Mouse (Mus musculus): ENCODE measurements around the gene Lrrc52. TPM values are rescaled to one million over a fixed set of nuclear protein-coding genes. Genes with fewer than 3 reads are reported as not detected.

Gene Lrrc52
- polyA plus RNA-seq, 1 experiment from 2014 or later, result 0.29 TPM

- no peak overlapping the region for H3K9ac ChIP-seq
- H3K4me1 ChIP-seq, result peaks cover 20% of the 10 kb centered on the region
- no peaks in the 10 kb centered on the region for H3K36me3 ChIP-seq
- 24% methylated on average over 4 of the region's 4 CpGs for WGBS
- no peak for ATAC-seq (ENCODE audit: extremely low read depth, insufficient number of reproducible peaks, low FRiP score, low TSS enrichment)
- 0 out of 2 replicates have a peak overlapping the region, but pooled peaks have one; percentile 10 for H3K27ac ChIP-seq (replicated peaks)
- H3K4me2 ChIP-seq, result no peak overlapping the region
- H3K9me3 ChIP-seq, result no peaks in the 10 kb centered on the region
- no peaks in the 10 kb centered on the region for H3K27me3 ChIP-seq (replicated peaks)
- H3K4me3 ChIP-seq, result no peak overlapping the region
Measured at GRCm38 (mm10) chr1:167473585-167473984, 7.0 kb upstream of the Lrrc52 start.

- no peak overlapping the region for H3K27ac ChIP-seq (replicated peaks)
- H3K9ac ChIP-seq, result no peak overlapping the region
- H3K36me3 ChIP-seq, result no peaks in the 10 kb centered on the region
- no peak overlapping the region for H3K4me3 ChIP-seq
- WGBS, result 64% methylated on average over 5 of the region's 5 CpGs
- H3K27me3 ChIP-seq (replicated peaks), result peaks cover 7% of the 10 kb centered on the region; the same call in 1 of the 2 replicates
- H3K4me1 ChIP-seq, result peaks cover 33% of the 10 kb centered on the region
- no peaks in the 10 kb centered on the region for H3K9me3 ChIP-seq
- no peak overlapping the region for H3K4me2 ChIP-seq
- ATAC-seq (ENCODE audit: extremely low read depth, insufficient number of reproducible peaks, low FRiP score, low TSS enrichment), result no peak
Measured at GRCm38 (mm10) chr1:167467916-167468315, 1.3 kb upstream of the Lrrc52 start.

GRCm38 (mm10) chr1:167457311-167457710 lies 9.3 kb downstream of the Lrrc52 start:
- WGBS, result 47% methylated on average over 3 of the region's 3 CpGs

GRCm38 (mm10) chr1:167453048-167453447 lies 13.5 kb downstream of the Lrrc52 start:
- Histone ChIP-seq H3K36me3 (no peaks in the 10 kb centered on the region), H3K9me3 (0 out of 2 replicates have a peak, but pooled peaks cover 5% of the 10 kb centered on the region), H3K27ac (replicated peaks) (no peak overlapping the region), H3K4me3 (no peak overlapping the region), H3K4me2 (no peak overlapping the region), H3K4me1 (no peaks in the 10 kb centered on the region), H3K27me3 (replicated peaks) (no peaks in the 10 kb centered on the region), H3K9ac (no peak overlapping the region)
- no peak for ATAC-seq (ENCODE audit: extremely low read depth, insufficient number of reproducible peaks, low FRiP score, low TSS enrichment)
- WGBS, result 67% methylated on average over 3 of the region's 3 CpGs

More at GRCm38 (mm10) chr1:167457311-167457710, 9.3 kb downstream of the Lrrc52 start:
- no peaks in the 10 kb centered on the region for H3K4me1 ChIP-seq
- H3K36me3 ChIP-seq, result no peaks in the 10 kb centered on the region
- no peak overlapping the region for H3K4me3 ChIP-seq
- 0 out of 2 replicates have a peak, but pooled peaks cover 5% of the 10 kb centered on the region for H3K9me3 ChIP-seq
- H3K4me2 ChIP-seq, result no peak overlapping the region
- no peak for ATAC-seq (ENCODE audit: extremely low read depth, insufficient number of reproducible peaks, low FRiP score, low TSS enrichment)
- H3K9ac ChIP-seq, result no peak overlapping the region
- H3K27me3 ChIP-seq (replicated peaks), result no peaks in the 10 kb centered on the region
- H3K27ac ChIP-seq (replicated peaks), result no peak overlapping the region

DNA sequence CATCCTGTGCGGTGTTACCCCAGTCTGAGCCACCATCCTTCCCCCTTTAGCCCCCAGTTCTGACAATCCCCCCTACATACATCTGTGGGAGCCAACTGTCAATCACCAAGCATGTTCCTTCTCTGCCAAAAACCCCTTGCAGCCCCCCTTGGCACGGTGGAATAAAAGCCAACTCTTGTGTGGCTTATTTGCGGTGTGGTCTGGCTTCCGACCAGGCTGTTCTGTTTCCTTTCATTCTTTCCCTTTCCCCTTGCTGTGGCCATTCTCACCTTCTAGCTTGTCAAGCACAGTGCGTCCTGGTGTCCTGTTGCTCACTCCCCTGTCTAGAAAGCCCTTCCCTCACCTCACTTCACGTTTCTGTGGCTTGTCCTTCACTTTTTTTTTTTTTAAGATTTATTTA lies 14.1 kb downstream of the Lrrc52 start:
- Histone ChIP-seq H3K36me3 (no peaks in the 10 kb centered on the region), H3K4me3 (no peak overlapping the region), H3K27ac (replicated peaks) (no peak overlapping the region), H3K9me3 (0 out of 2 replicates have a peak, but pooled peaks cover 5% of the 10 kb centered on the region), H3K4me1 (no peaks in the 10 kb centered on the region), H3K27me3 (replicated peaks) (no peaks in the 10 kb centered on the region), H3K4me2 (no peak overlapping the region), H3K9ac (no peak overlapping the region)
- 54% methylated on average over 6 of the region's 6 CpGs for whole genome bisulfite sequencing
- ATAC-seq (ENCODE audit: extremely low read depth, insufficient number of reproducible peaks, low FRiP score, low TSS enrichment), result no peak

GRCm38 (mm10) chr1:167448598-167448997 lies 18.0 kb downstream of the Lrrc52 start:
- 35% methylated on average over 7 of the region's 7 CpGs for WGBS
- Histone ChIP-seq H3K27ac (replicated peaks) (no peak overlapping the region), H3K4me1 (no peaks in the 10 kb centered on the region), H3K4me2 (no peak overlapping the region), H3K9ac (no peak overlapping the region), H3K9me3 (no peaks in the 10 kb centered on the region), H3K4me3 (no peak overlapping the region), H3K36me3 (no peaks in the 10 kb centered on the region), H3K27me3 (replicated peaks) (no peaks in the 10 kb centered on the region)
- ATAC-seq (ENCODE audit: extremely low read depth, insufficient number of reproducible peaks, low FRiP score, low TSS enrichment), result no peak

DNA sequence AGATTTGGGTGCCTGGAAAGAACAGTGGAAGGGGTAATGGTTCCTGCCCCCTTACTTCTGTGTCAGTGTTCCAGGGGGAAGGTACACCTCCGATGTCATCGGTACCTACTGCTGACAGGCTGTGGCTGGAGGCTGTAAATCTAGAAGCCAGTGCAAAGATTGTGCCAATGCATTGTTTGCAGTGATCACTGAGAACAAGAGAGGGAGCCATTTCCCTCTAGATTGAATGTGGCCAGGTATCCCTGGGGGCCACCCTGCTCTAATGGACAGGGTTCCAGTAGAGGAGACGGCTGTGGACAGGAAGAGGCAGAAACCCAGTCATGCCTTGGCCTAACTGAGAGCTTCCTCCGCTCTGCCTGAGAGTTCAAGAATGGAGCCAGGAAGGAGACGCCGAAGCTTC lies 18.5 kb downstream of the Lrrc52 start:
- Histone ChIP-seq H3K36me3 (no peaks in the 10 kb centered on the region), H3K4me1 (no peaks in the 10 kb centered on the region), H3K4me3 (no peak overlapping the region), H3K27me3 (replicated peaks) (no peaks in the 10 kb centered on the region), H3K9me3 (no peaks in the 10 kb centered on the region), H3K9ac (no peak overlapping the region), H3K4me2 (no peak overlapping the region), H3K27ac (replicated peaks) (no peak overlapping the region)
- WGBS, result 62% methylated on average over 6 of the region's 6 CpGs
- no peak for ATAC-seq (ENCODE audit: extremely low read depth, insufficient number of reproducible peaks, low FRiP score, low TSS enrichment)

DNA sequence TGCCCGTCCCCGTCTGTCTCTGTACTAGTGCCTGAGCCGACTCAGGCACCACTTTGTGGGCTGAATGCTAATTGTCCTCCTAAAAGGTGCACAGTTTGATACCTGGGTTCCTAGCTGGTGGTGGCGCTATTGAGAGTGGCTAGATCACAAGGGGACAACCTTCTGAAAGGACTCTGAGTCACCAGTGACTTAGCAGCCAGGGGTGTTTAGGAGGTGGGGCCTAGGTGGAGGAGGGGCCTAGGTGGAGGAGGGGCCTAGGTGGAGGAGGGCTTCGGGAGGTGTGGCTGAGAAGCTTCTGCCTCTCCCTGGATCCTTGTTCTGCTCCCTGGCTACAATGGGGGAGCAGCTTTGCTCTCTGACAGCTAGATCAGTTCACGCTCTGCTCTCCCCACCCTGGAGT lies 20.1 kb downstream of the Lrrc52 start:
- H3K27me3 ChIP-seq (replicated peaks), result no peaks in the 10 kb centered on the region; the same call in 1 of the 2 replicates
- no peak for ATAC-seq (ENCODE audit: extremely low read depth, insufficient number of reproducible peaks, low FRiP score, low TSS enrichment)
- WGBS, result 80% methylated on average over 6 of the region's 6 CpGs
- no peak overlapping the region for H3K4me2 ChIP-seq
- no peak overlapping the region for H3K27ac ChIP-seq (replicated peaks)
- no peak overlapping the region for H3K4me3 ChIP-seq
- H3K36me3 ChIP-seq, result no peaks in the 10 kb centered on the region
- no peaks in the 10 kb centered on the region for H3K9me3 ChIP-seq
- H3K4me1 ChIP-seq, result no peaks in the 10 kb centered on the region
- no peak overlapping the region for H3K9ac ChIP-seq

DNA sequence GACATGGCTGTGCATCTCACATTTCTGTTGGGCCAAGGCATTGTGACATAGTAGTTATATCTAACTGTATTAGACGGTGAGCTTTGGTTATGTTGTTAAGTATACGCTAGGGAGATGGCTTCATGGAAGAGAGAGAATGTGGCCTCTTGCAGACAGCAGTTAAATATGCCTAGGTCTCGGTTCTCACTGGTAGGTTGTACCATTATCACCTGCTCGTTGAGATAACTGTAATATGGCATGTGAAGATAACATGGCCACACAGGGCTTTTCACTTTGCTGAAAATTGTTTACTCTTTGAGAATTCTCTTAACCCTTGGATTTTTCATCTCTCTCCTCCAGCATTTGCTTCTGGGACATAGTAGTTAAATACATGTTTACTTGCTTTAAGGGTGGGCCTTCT lies 21.4 kb downstream of the Lrrc52 start:
- ATAC-seq (ENCODE audit: extremely low read depth, insufficient number of reproducible peaks, low FRiP score, low TSS enrichment), result no peak
- Histone ChIP-seq H3K4me2 (no peak overlapping the region), H3K4me1 (no peaks in the 10 kb centered on the region), H3K27ac (replicated peaks) (no peak overlapping the region), H3K4me3 (no peak overlapping the region), H3K9me3 (no peaks in the 10 kb centered on the region), H3K27me3 (replicated peaks) (no peaks in the 10 kb centered on the region; the same call in 1 of the 2 replicates), H3K9ac (no peak overlapping the region), H3K36me3 (no peaks in the 10 kb centered on the region)
- WGBS, result 62% methylated on average over 4 of the region's 4 CpGs

- no peak for ATAC-seq (ENCODE audit: extremely low read depth, insufficient number of reproducible peaks, low FRiP score, low TSS enrichment)
- Histone ChIP-seq H3K27ac (replicated peaks) (no peak overlapping the region), H3K4me3 (no peak overlapping the region), H3K9me3 (no peaks in the 10 kb centered on the region), H3K36me3 (no peaks in the 10 kb centered on the region), H3K4me2 (no peak overlapping the region), H3K9ac (no peak overlapping the region), H3K27me3 (replicated peaks) (peaks cover 5% of the 10 kb centered on the region), H3K4me1 (no peaks in the 10 kb centered on the region)
- WGBS, result 69% methylated on average over 9 of the region's 9 CpGs
Measured at GRCm38 (mm10) chr1:167438231-167438885, 28.2 kb downstream of the Lrrc52 start.

GRCm38 (mm10) chr1:167437091-167437490 lies 29.5 kb downstream of the Lrrc52 start:
- Histone ChIP-seq H3K4me1 (no peaks in the 10 kb centered on the region), H3K9me3 (no peaks in the 10 kb centered on the region), H3K4me2 (no peak overlapping the region), H3K4me3 (no peak overlapping the region), H3K9ac (no peak overlapping the region), H3K27me3 (replicated peaks) (peaks cover 9% of the 10 kb centered on the region), H3K36me3 (no peaks in the 10 kb centered on the region), H3K27ac (replicated peaks) (no peak overlapping the region)
- no peak for ATAC-seq (ENCODE audit: extremely low read depth, insufficient number of reproducible peaks, low FRiP score, low TSS enrichment)
- WGBS, result 65% methylated on average over 7 of the region's 7 CpGs

All from heart, embryonic 13.5 days (tissue).